Mouse (Mus musculus) MEL (cell line): Measurements from ENCODE around the gene Pik3r1. TPM values are rescaled to one million over a fixed set of nuclear protein-coding genes. Genes with fewer than 3 reads are reported as not detected.

Experiments
- DNase-seq: peaks from one replicate; pipeline ENCODE4 v3.0.0; 2011; ENCODE audit warnings: low read depth, low spot score
- H3K27ac ChIP-seq: 2 replicates; pipeline ENCODE4 v1.5.1; 2012; ENCODE audit warnings: low read depth, mild to moderate bottlenecking, control low read depth, low read length, moderate library complexity; ENCODE audit not compliant: control insufficient read depth
- H3K27me3 ChIP-seq, 2 experiments: fragments of 150-350 bp in 1 of 2; sonication (generic) in 1 of 2; 2 replicates each; pipeline ENCODE4 v1.6.1; 2012; ENCODE audit warnings: low read length in 2 of 2, mild to moderate bottlenecking in 2 of 2, improper control_type of control experiment in 1 of 2, moderate library complexity in 1 of 2; ENCODE audit not compliant: insufficient read depth in 2 of 2, control insufficient read depth in 1 of 2
- H3K36me3 ChIP-seq, 2 experiments: 2 replicates each; pipeline ENCODE4 v1.6.1; 2012 to 2014; ENCODE audit warnings: low read length in 2 of 2, improper control_type of control experiment in 1 of 2, inconsistent platforms in 1 of 2, mild to moderate bottlenecking in 1 of 2; ENCODE audit not compliant: insufficient read depth in 2 of 2, control insufficient read depth in 1 of 2
- H3K4me1 ChIP-seq, 2 experiments: fragments of 150-350 bp in 1 of 2; sonication (generic) in 1 of 2; 2 replicates each; pipeline ENCODE4 v1.6.1; 2012; ENCODE audit warnings: low read length in 2 of 2, improper control_type of control experiment in 1 of 2, mild to moderate bottlenecking in 1 of 2; ENCODE audit not compliant: insufficient read depth in 2 of 2, control insufficient read depth in 1 of 2
- H3K4me3 ChIP-seq, 2 experiments: fragments of 150-350 bp in 1 of 2; sonication (generic) in 1 of 2; 2 replicates each; pipeline ENCODE4 v1.5.1; 2012; ENCODE audit warnings: low read depth in 2 of 2, low read length in 2 of 2, mild to moderate bottlenecking in 2 of 2, moderate library complexity in 2 of 2, control low read depth in 1 of 2, improper control_type of control experiment in 1 of 2; ENCODE audit not compliant: control insufficient read depth in 1 of 2, insufficient read depth in 1 of 2
- H3K79me2 ChIP-seq: 2 replicates; pipeline ENCODE4 v1.6.1; 2012; ENCODE audit warnings: mild to moderate bottlenecking, low read length, moderate library complexity; ENCODE audit not compliant: control insufficient read depth, poor library complexity, insufficient read depth
- H3K9ac ChIP-seq: 2 replicates; pipeline ENCODE4 v1.6.1; 2012; ENCODE audit warnings: low read depth, mild to moderate bottlenecking, control low read depth, low read length, moderate library complexity; ENCODE audit not compliant: control insufficient read depth, poor library complexity, severe bottlenecking
- H3K9me3 ChIP-seq: fragments of 150-350 bp; sonication (generic); replicated peaks from 2 replicates; pipeline ENCODE4 v1.6.1; 2012; ENCODE audit warnings: mild to moderate bottlenecking, low read length, improper control_type of control experiment, moderate library complexity; ENCODE audit not compliant: insufficient read depth
- CHD2 ChIP-seq: IDR thresholded peaks from 2 replicates; pipeline ENCODE4 v1.6.1; 2011; ENCODE audit warnings: low read length, improper control_type of control experiment
- CTCF ChIP-seq, 3 experiments: IDR thresholded peaks in 2 of 3; conservative IDR thresholded peaks in 1 of 3; 2 replicates each; pipeline ENCODE4 v1.5.1; 2011 to 2012; ENCODE audit warnings: low read length in 3 of 3, low read depth in 2 of 3, mild to moderate bottlenecking in 2 of 3, improper control_type of control experiment in 1 of 3, inconsistent platforms in 1 of 3, mixed read lengths in 1 of 3, moderate library complexity in 1 of 3; ENCODE audit not compliant: control insufficient read depth in 1 of 3, insufficient read depth in 1 of 3, poor library complexity in 1 of 3, severe bottlenecking in 1 of 3
- EP300 ChIP-seq, 2 experiments: IDR thresholded peaks; 2 replicates each; pipeline ENCODE4 v1.6.1; 2011; ENCODE audit warnings: improper control_type of control experiment in 2 of 2, low read length in 2 of 2, low read depth in 1 of 2, mild to moderate bottlenecking in 1 of 2
- ETS1 ChIP-seq: IDR thresholded peaks from 2 replicates; pipeline ENCODE4 v1.6.1; 2012; ENCODE audit warnings: low read depth, mild to moderate bottlenecking, inconsistent platforms, low read length, improper control_type of control experiment, moderate library complexity
- GATA1 ChIP-seq: IDR thresholded peaks from 2 replicates; pipeline ENCODE4 v1.6.1; 2011; ENCODE audit warnings: low read depth, low read length, improper control_type of control experiment
- HCFC1 ChIP-seq: IDR thresholded peaks from 2 replicates; pipeline ENCODE4 v1.6.1; 2012; ENCODE audit warnings: low read depth, mild to moderate bottlenecking, inconsistent platforms, low read length, improper control_type of control experiment, moderate library complexity
- JUND ChIP-seq: IDR thresholded peaks from 2 replicates; pipeline ENCODE4 v1.6.1; 2011; ENCODE audit warnings: low read depth, mild to moderate bottlenecking, improper control_type of control experiment, low read length
- MAX ChIP-seq: IDR thresholded peaks from 2 replicates; pipeline ENCODE4 v1.6.1; 2011; ENCODE audit warnings: low read length, improper control_type of control experiment
- MAZ ChIP-seq: IDR thresholded peaks from 2 replicates; pipeline ENCODE4 v1.6.1; 2012; ENCODE audit warnings: low read depth, mild to moderate bottlenecking, inconsistent platforms, low read length, improper control_type of control experiment
- MEF2A ChIP-seq: IDR thresholded peaks from 2 replicates; pipeline ENCODE4 v1.6.1; 2014; ENCODE audit warnings: low read depth, mild to moderate bottlenecking, inconsistent platforms, low read length, improper control_type of control experiment; ENCODE audit not compliant: poor library complexity, insufficient replicate concordance, severe bottlenecking; ENCODE audit errors: extremely low read depth
- MXI1 ChIP-seq: IDR thresholded peaks from 2 replicates; pipeline ENCODE4 v1.6.1; 2011; ENCODE audit warnings: mild to moderate bottlenecking, low read depth, low read length, improper control_type of control experiment
- MYB ChIP-seq: IDR thresholded peaks from 2 replicates; pipeline ENCODE4 v1.6.1; 2011; ENCODE audit warnings: mild to moderate bottlenecking, low read depth, low read length, improper control_type of control experiment
- MYC ChIP-seq: IDR thresholded peaks from 2 replicates; pipeline ENCODE4 v1.6.1; 2011; ENCODE audit warnings: low read depth, mild to moderate bottlenecking, low read length, improper control_type of control experiment, moderate library complexity
- RAD21 ChIP-seq: IDR thresholded peaks from 2 replicates; pipeline ENCODE4 v1.6.1; 2011; ENCODE audit warnings: mild to moderate bottlenecking, low read depth, low read length, improper control_type of control experiment
- RCOR1 ChIP-seq: IDR thresholded peaks from 2 replicates; pipeline ENCODE4 v1.6.1; 2012; ENCODE audit warnings: low read depth, mild to moderate bottlenecking, inconsistent platforms, low read length, improper control_type of control experiment
- SIN3A ChIP-seq: IDR thresholded peaks from 2 replicates; pipeline ENCODE4 v1.6.1; 2012; ENCODE audit warnings: low read length, improper control_type of control experiment, inconsistent platforms
- TBP ChIP-seq: IDR thresholded peaks from 2 replicates; pipeline ENCODE4 v1.8.0; 2011; ENCODE audit warnings: low read depth, low read length, improper control_type of control experiment
- TCF12 ChIP-seq: IDR thresholded peaks from 2 replicates; pipeline ENCODE4 v1.6.1; 2014; ENCODE audit warnings: low read depth, mild to moderate bottlenecking, inconsistent platforms, low read length, improper control_type of control experiment, moderate library complexity
- UBTF ChIP-seq: IDR thresholded peaks from 2 replicates; pipeline ENCODE4 v1.6.1; 2012; ENCODE audit warnings: low read depth, mild to moderate bottlenecking, inconsistent platforms, low read length, improper control_type of control experiment, moderate library complexity, borderline replicate concordance; ENCODE audit not compliant: insufficient read depth
- USF1 ChIP-seq: IDR thresholded peaks from 2 replicates; pipeline ENCODE4 v1.6.1; 2014; ENCODE audit warnings: low read depth, mild to moderate bottlenecking, inconsistent platforms, low read length, improper control_type of control experiment, moderate library complexity
- ZNF384 ChIP-seq: IDR thresholded peaks from 2 replicates; pipeline ENCODE4 v1.6.1; 2012; ENCODE audit warnings: low read depth, mild to moderate bottlenecking, inconsistent platforms, low read length, improper control_type of control experiment
- polyA plus RNA-seq, 2 experiments: library from polyadenylated mRNA; stranded (reverse) in 1 of 2; unstranded in 1 of 2; fragments of >175 nt in 1 of 2; fragments of >200 nt in 1 of 2; gene quantifications; 2 replicates each; pipeline versions ENCODE4 v1.2.1 to v1.2.4; 2012; ENCODE audit warnings: low replicate concordance in 2 of 2, low read depth in 1 of 2; ENCODE audit not compliant: insufficient read length in 2 of 2, insufficient read depth in 1 of 2, missing spikeins in 1 of 2
- total RNA-seq: library from RNA; depleted of rRNA; stranded (reverse); fragments of 300-350 nt; gene quantifications from 2 replicates; pipeline ENCODE4 v1.2.3, GENCODE M21; 2012

Gene Pik3r1
- total and polyA plus RNA-seq, 3 experiments: 23.8 to 116 (median 41.4) TPM

- H3K36me3 ChIP-seq: peaks cover 4 to 6% of the 10 kb centered on the region in 2 experiments
- H3K9me3 ChIP-seq: no peaks in the 10 kb centered on the region
- H3K4me3 ChIP-seq: no peak overlapping the region
- TF ChIP-seq MEF2A (no peak), TCF12 (peak; percentile 27; the same call in 1 of the 2 replicates), ETS1 (peak; percentile 17; the same call in 1 of the 2 replicates), RCOR1 (peak; percentile 19; the same call in 1 of the 2 replicates), MAZ (no peak), EP300 (IDR thresholded peaks at IDR 0.05; ENCODE audit: low read depth in 1 of 2, low read length in 2 of 2) (peak; percentile 42 to 47; a peak in 3 of 4 replicates), TBP (no peak), CHD2 (no peak), HCFC1 (no peak)
- TF ChIP-seq, all 39 proteins: peak for 4
- Histone ChIP-seq H3K4me1 (peaks cover 8 to 11% of the 10 kb centered on the region in 2 experiments), H3K27me3 (no peaks in the 10 kb centered on the region), H3K79me2 (no peaks in the 10 kb centered on the region), H3K27ac (no peak overlapping the region), H3K9ac (no peak overlapping the region)
- peak; percentile 27 for DNase-seq
Measured at GRCm38 (mm10) chr13:101678984-101679383, 89.0 kb downstream of the Pik3r1 start.

GRCm38 (mm10) chr13:101678036-101678435 is 90.0 kb downstream of the Pik3r1 start:
- no peak for TF ChIP-seq USF1
- TF ChIP-seq ZNF384: no peak
- TF ChIP-seq RCOR1: no peak
- TF ChIP-seq UBTF: no peak
- no peak for TF ChIP-seq RAD21
- no peak for TF ChIP-seq SIN3A
- no peak for TF ChIP-seq ETS1
- TF ChIP-seq JUND: no peak
- TF ChIP-seq MXI1: no peak
- no peak for TF ChIP-seq GATA1
- no peak for TF ChIP-seq MAX
- no peak for TF ChIP-seq MYC
- no peak for TF ChIP-seq CTCF (IDR thresholded peaks at IDR 0.05 in 2 of 3, conservative IDR thresholded peaks at IDR 0.05 in 1 of 3; ENCODE audit: control insufficient read depth in 1 of 3, insufficient read depth in 1 of 3, low read depth in 2 of 3, low read length in 3 of 3, poor library complexity in 1 of 3, severe bottlenecking in 1 of 3)
- TF ChIP-seq MYB: no peak
- TF ChIP-seq HCFC1: no peak
- TF ChIP-seq EP300 (IDR thresholded peaks at IDR 0.05; ENCODE audit: low read depth in 1 of 2, low read length in 2 of 2): no peak
- Histone ChIP-seq H3K79me2 (no peaks in the 10 kb centered on the region), H3K9me3 (no peaks in the 10 kb centered on the region), H3K9ac (no peak overlapping the region), H3K27me3 (no peaks in the 10 kb centered on the region), H3K4me3 (no peak overlapping the region), H3K36me3 (peaks cover 0 to 10% of the 10 kb centered on the region in 2 experiments; a peak in 2 of 4 replicates), H3K4me1 (peaks cover 8 to 15% of the 10 kb centered on the region in 2 experiments), H3K27ac (no peak overlapping the region)
- DNase-seq: peak; percentile 37
